Mouse (Mus musculus): ENCODE results near the gene Nhsl1.

- no peak for TF ChIP-seq CTCF (IDR thresholded peaks at IDR 0.05; ENCODE audit: borderline replicate concordance, insufficient read depth, low read depth, low read length)
- TF ChIP-seq POLR2A (IDR thresholded peaks at IDR 0.05; ENCODE audit: borderline replicate concordance, insufficient read depth, low read length): no peak
Measured at GRCm38 (mm10) chr10:18447299-18447698, 128.5 kb downstream of the Nhsl1 start.

Data from cerebellum, adult 2 months (tissue).